7 mouse cellular contexts compared by ENCODE assay signal in the genomic region with DNA sequence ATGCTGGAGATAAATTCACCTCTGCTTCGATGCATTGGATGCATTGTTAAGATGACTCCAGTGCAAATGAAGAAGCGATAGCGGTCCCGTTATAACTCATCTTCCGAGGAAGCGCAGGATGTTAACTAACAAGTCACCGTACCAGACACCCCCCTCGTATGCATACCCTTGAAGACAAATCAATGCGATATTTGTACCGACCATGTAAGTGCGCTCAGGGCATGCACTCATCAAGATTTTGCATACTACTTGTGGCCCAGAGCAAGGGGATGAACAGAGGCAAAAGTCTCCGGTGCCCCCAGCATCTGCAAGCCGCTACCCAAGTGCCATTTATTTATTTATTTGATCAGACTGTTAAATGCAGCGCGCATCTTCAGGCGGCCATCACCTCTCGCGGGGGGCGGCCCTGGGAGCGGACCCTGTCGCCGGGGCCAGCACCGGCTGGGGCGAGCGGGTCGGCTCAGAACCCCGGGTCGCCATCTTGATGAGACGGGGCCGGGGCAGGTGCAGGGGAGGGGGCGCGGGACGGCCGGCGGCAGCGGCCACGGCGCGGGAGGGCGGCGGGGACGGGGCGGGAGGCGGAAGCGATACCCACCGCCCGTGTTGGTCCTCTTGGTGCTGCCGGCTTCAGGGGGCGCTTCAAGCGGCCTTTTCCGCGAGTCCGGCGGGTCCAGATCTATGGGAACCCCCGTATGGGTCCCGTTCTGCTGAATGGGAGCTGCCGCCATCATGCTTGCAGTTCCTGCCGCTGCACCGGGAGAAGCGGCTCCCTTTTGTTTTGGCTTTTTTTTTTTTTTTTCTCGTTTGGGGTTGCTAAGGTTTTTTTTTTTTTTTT. TPM values are rescaled to one million over a fixed set of nuclear protein-coding genes. Genes with fewer than 3 reads are reported as not detected.
A peak's percentile ranks its signal among the peaks of the same experiment; 100 is the strongest.
DNase-seq lines count a peak whose midpoint lies in the region; ATAC-seq and TF ChIP-seq lines count a peak whose summit lies in the region.

No protein-coding gene starts in this region.

- peak overlapping the region; percentile 98 for H3K27ac ChIP-seq in cortical plate, adult 2 months (ENCODE audit: insufficient read depth, low read length)
- no peak overlapping the region for H3K27ac ChIP-seq in intestine, embryonic 16.5 days (ENCODE audit: low read length)
- peak overlapping the region; percentile 100 for H3K27ac ChIP-seq in midbrain, embryonic 11.5 days (ENCODE audit: low read depth, low read length)
- no peak overlapping the region; the same call in 1 of the 2 replicates for H3K27ac ChIP-seq in stomach, embryonic 15.5 days

- no peaks in the 10 kb centered on the region for H3K4me1 ChIP-seq in cortical plate, adult 2 months (ENCODE audit: control insufficient read depth, insufficient read depth, low read length)
- no peaks in the 10 kb centered on the region for H3K4me1 ChIP-seq in intestine, embryonic 16.5 days (ENCODE audit: control insufficient read depth, insufficient read depth, low read length)
- peaks cover 4% of the 10 kb centered on the region; the same call in 1 of the 2 replicates for H3K4me1 ChIP-seq in midbrain, embryonic 11.5 days (ENCODE audit: control insufficient read depth, insufficient read depth, low read length)
- H3K4me1 ChIP-seq in stomach, embryonic 15.5 days = no peaks in the 10 kb centered on the region

- intact Hi-C loops in gastrocnemius, postnatal 36 days (cut with DNase I) = no loop called here
- intact Hi-C loops in left cerebral cortex, postnatal 25 days (cut with DNase I) = loop anchor here (5.0 to 10.0 kb wide), 3 partner anchors 181 to 1351 kb away; no protein-coding TSS in a partner anchor

- TF ChIP-seq POLR2A in cortical plate, adult 2 months (IDR thresholded peaks at IDR 0.05; ENCODE audit: extremely low read depth, insufficient read depth, low read length) = 0 out of 2 replicates have a peak, but pooled peaks have one; percentile 14

- peak; percentile 17 for DNase-seq in adrenal gland, postnatal 25 days
- peak; percentile 4 to 26 for DNase-seq in gastrocnemius, postnatal 36 days
- peak; percentile 49 to 54 for DNase-seq in left cerebral cortex, postnatal 25 days (ENCODE audit: low spot score in 2 of 2)
- DNase-seq in midbrain, embryonic 11.5 days (ENCODE audit: low spot score, missing footprints) = peak; percentile 97

- H3K4me2 ChIP-seq in intestine, embryonic 16.5 days (ENCODE audit: low read depth, low read length) = peak overlapping the region; percentile 96
- H3K4me2 ChIP-seq in midbrain, embryonic 11.5 days = peak overlapping the region; percentile 66
- peak overlapping the region; percentile 93 for H3K4me2 ChIP-seq in stomach, embryonic 15.5 days

- H3K9me3 ChIP-seq in intestine, embryonic 16.5 days (ENCODE audit: control insufficient read depth, low read length) = no peaks in the 10 kb centered on the region
- no peaks in the 10 kb centered on the region for H3K9me3 ChIP-seq in midbrain, embryonic 11.5 days (ENCODE audit: control insufficient read depth, low read length)
- H3K9me3 ChIP-seq in stomach, embryonic 15.5 days = no peaks in the 10 kb centered on the region

- H3K36me3 ChIP-seq in intestine, embryonic 16.5 days (ENCODE audit: control insufficient read depth, insufficient read depth, low read length) = no peaks in the 10 kb centered on the region
- H3K36me3 ChIP-seq in midbrain, embryonic 11.5 days (ENCODE audit: control insufficient read depth, insufficient read depth, low read length) = no peaks in the 10 kb centered on the region
- no peaks in the 10 kb centered on the region for H3K36me3 ChIP-seq in stomach, embryonic 15.5 days

- peaks cover 3% of the 10 kb centered on the region; the same call in 1 of the 2 replicates for H3K27me3 ChIP-seq in intestine, embryonic 16.5 days (replicated peaks; ENCODE audit: control insufficient read depth, insufficient read depth, low read length)
- H3K27me3 ChIP-seq in midbrain, embryonic 11.5 days (ENCODE audit: control insufficient read depth, insufficient read depth, low read length) = no peaks in the 10 kb centered on the region
- H3K27me3 ChIP-seq in stomach, embryonic 15.5 days (replicated peaks) = peaks cover 4% of the 10 kb centered on the region; the same call in 1 of the 2 replicates

- WGBS in intestine, embryonic 16.5 days = under 1% methylated on average over 55 of the region's 61 CpGs
- under 1% methylated on average over 52 of the region's 61 CpGs for WGBS in midbrain, embryonic 11.5 days
- whole genome bisulfite sequencing in stomach, embryonic 15.5 days = under 1% methylated on average over 55 of the region's 61 CpGs

- no peak for TF ChIP-seq CTCF in cortical plate, adult 2 months (IDR thresholded peaks at IDR 0.05; ENCODE audit: extremely low read depth, insufficient read depth, low read length)

- ATAC-seq in intestine, embryonic 16.5 days = no peak; the same call in 1 of the 2 replicates
- peak; percentile 63 for ATAC-seq in midbrain, embryonic 11.5 days (ENCODE audit: low FRiP score)
- no peak for ATAC-seq in stomach, embryonic 15.5 days (ENCODE audit: insufficient read depth, low FRiP score, low read depth)

- H3K9ac ChIP-seq in intestine, embryonic 16.5 days (ENCODE audit: low read depth, low read length) = peak overlapping the region; percentile 70
- H3K9ac ChIP-seq in midbrain, embryonic 11.5 days (ENCODE audit: low read length) = peak overlapping the region; percentile 98
- H3K9ac ChIP-seq in stomach, embryonic 15.5 days = peak overlapping the region; percentile 37; the same call in 1 of the 2 replicates

- H3K4me3 ChIP-seq in cortical plate, adult 2 months (ENCODE audit: insufficient read depth, low read length) = peak overlapping the region; percentile 65
- peak overlapping the region; percentile 79 for H3K4me3 ChIP-seq in intestine, embryonic 16.5 days (ENCODE audit: low read length)
- H3K4me3 ChIP-seq in midbrain, embryonic 11.5 days (ENCODE audit: low read depth, low read length) = peak overlapping the region; percentile 80
- H3K4me3 ChIP-seq in stomach, embryonic 15.5 days (replicated peaks) = peak overlapping the region; percentile 80

RNA-seq across cellular contexts. Expression of gene Nova1, which starts 0.5 kb away (rescaled TPM):
- 5.2 and 5.9 TPM in 2 replicates for total RNA-seq in adrenal gland, postnatal 25 days (2021)
- 25.0 and 29.4 TPM in 2 replicates for polyA plus RNA-seq in cortical plate, adult 2 months (2012; rRNA removed)
- total RNA-seq in gastrocnemius, postnatal 36 days (2021) = 1 to 10 TPM; 3.9 to 4.7 TPM
- 0.43 and 0.56 TPM in 2 replicates for polyA plus RNA-seq in intestine, embryonic 16.5 days (2015; fragmentation: Nextera tagmentation; extraction: Ambion mirVana)
- 10 to 100 TPM; 38.3 to 46.1 TPM for total RNA-seq in left cerebral cortex, postnatal 25 days (2021)
- polyA plus RNA-seq in midbrain, embryonic 11.5 days (2014; fragmentation: Nextera tagmentation; extraction: Ambion mirVana) = 39.4 and 40.0 TPM in 2 replicates
- polyA plus RNA-seq in stomach, embryonic 15.5 days (2015; fragmentation: Nextera tagmentation; extraction: Ambion mirVana) = 1.4 and 2.0 TPM in 2 replicates

Comparison
In these comparisons a context has a peak if more than half of its experiments do, and no peak if none do; other contexts are left out.
1. DNase-seq: peak in every context shown above with its lines; median percentile 97 in midbrain, embryonic 11.5 days; 52 in left cerebral cortex, postnatal 25 days; 17 in adrenal gland, postnatal 25 days; 15 in gastrocnemius, postnatal 36 days.
2. H3K27ac ChIP-seq: peak in cortical plate, adult 2 months (single experiment) and midbrain, embryonic 11.5 days (single experiment); none in intestine, embryonic 16.5 days (single experiment) and stomach, embryonic 15.5 days (single experiment).
3. H3K9ac ChIP-seq: peak in every context shown above with its lines; median percentile 98 in midbrain, embryonic 11.5 days; 70 in intestine, embryonic 16.5 days; 37 in stomach, embryonic 15.5 days.
4. Peak in every context shown above with its lines, with median percentiles within 50 percentile points of each other: H3K4me3 ChIP-seq and H3K4me2 ChIP-seq.